Mouse (Mus musculus) limb, embryonic 11.5 days (tissue): ENCODE measurements at regions not wholly inside any gene's neighbourhood (a gene's known extent, or its start where the extent isn't known, plus 50 kb on each side); places are given as distances from the start of the nearest gene placed in this dataset.

Experiments
- ATAC-seq: fragments of 200-750 bp; cut with Nextera tagmentation; 2 replicates; pipeline ENCODE4 v1.8.0; 2017; ENCODE audit warnings: low read depth; ENCODE audit not compliant: insufficient number of reproducible peaks, low FRiP score, low TSS enrichment
- DNase-seq: peaks from one replicate; pipeline ENCODE4 v3.0.0-alpha.2; 2015; ENCODE audit warnings: low spot score
- H3K27ac ChIP-seq: fragments of 300-500 bp; sonication (generic); replicated peaks from 2 replicates; pipeline ENCODE4 v1.5.1; 2014; ENCODE audit warnings: low read depth, mild to moderate bottlenecking, low read length
- H3K27me3 ChIP-seq: fragments of 300-500 bp; sonication (generic); 2 replicates; pipeline ENCODE4 v1.6.1; 2014; ENCODE audit warnings: mild to moderate bottlenecking, low read length, mixed read lengths; ENCODE audit not compliant: control insufficient read depth, insufficient read depth
- H3K36me3 ChIP-seq: fragments of 300-500 bp; sonication (generic); 2 replicates; pipeline ENCODE4 v1.6.1; 2014; ENCODE audit warnings: mild to moderate bottlenecking, low read length, moderate library complexity, mixed read lengths; ENCODE audit not compliant: control insufficient read depth, insufficient read depth
- H3K4me1 ChIP-seq: fragments of 300-500 bp; sonication (generic); 2 replicates; pipeline ENCODE4 v1.6.1; 2014; ENCODE audit warnings: low read length, mixed read lengths; ENCODE audit not compliant: control insufficient read depth, insufficient read depth
- H3K4me2 ChIP-seq: fragments of 300-500 bp; sonication (generic); 2 replicates; pipeline ENCODE4 v1.6.1; 2014; ENCODE audit warnings: low read depth, mild to moderate bottlenecking, moderate library complexity; ENCODE audit not compliant: severe bottlenecking
- H3K4me3 ChIP-seq: fragments of 300-500 bp; sonication (generic); 2 replicates; pipeline ENCODE4 v1.5.1; 2014; ENCODE audit warnings: low read depth, low read length
- H3K9ac ChIP-seq: fragments of 300-500 bp; sonication (generic); 2 replicates; pipeline ENCODE4 v1.6.1; 2014; ENCODE audit warnings: mild to moderate bottlenecking, low read length
- H3K9me3 ChIP-seq: fragments of 300-500 bp; sonication (generic); 2 replicates; pipeline ENCODE4 v1.6.1; 2016; ENCODE audit warnings: low read length; ENCODE audit not compliant: control insufficient read depth
- whole genome bisulfite sequencing: fragments of 180-500 bp; shearing (Covaris S2); extraction: QIAGEN DNeasy Blood & Tissue Kit; methylation state at CpG from one replicate; pipeline ENCODE4 v1.1.7; 2014; 5-methylcytosine and 5-hydroxymethylcytosine counted together

DNA sequence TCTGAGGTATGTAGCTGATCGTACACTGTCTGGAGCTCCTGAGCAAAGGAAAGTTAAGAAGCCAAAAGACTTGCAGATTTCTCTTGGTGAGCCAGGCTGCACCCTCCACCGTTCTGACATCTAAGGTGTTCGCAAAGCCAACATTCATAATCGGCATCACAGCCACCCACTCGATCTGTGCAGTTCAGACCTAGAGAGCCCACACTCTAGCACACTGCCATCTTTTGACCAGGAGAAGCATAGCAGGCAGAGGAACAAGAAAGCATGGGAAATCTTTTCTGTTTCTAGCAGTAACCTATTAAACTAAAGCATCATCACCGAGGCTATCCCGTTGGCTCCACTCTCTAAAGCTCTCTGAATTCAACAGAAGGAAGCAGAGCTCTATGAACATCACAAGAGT, 59.2 kb downstream of the Areg start:
- H3K4me3 ChIP-seq = no peak overlapping the region
- WGBS = 60% methylated on average over 7 of the region's 7 CpGs
- H3K27ac ChIP-seq = no peak overlapping the region
- DNase-seq (peak; percentile 28), ATAC-seq (no peak)
- no peak overlapping the region for H3K9ac ChIP-seq
- H3K36me3 ChIP-seq = no peaks in the 10 kb centered on the region
- no peaks in the 10 kb centered on the region for H3K4me1 ChIP-seq
- no peak overlapping the region for H3K4me2 ChIP-seq
- no peaks in the 10 kb centered on the region for H3K9me3 ChIP-seq
- H3K27me3 ChIP-seq = no peaks in the 10 kb centered on the region

DNA sequence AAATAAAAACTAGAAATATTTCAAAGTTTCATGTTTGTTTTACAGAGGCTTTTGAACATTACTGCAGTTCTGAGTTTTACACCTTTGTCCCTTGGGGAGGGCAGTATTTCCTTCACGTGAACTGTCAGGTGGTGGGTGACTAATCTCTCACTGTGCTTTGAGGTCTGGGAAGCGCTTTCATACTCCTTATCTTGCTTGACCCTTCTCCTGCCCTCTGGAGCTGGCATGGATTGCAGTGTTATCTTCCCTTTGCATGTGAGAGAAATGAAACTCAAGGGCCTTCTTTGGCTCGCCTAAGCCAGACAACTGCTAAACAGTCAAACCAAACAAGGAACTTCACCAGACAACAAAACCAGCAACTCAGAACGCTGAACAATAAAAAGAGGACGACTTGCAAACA, 61.0 kb downstream of the Areg start:
- H3K4me3 ChIP-seq = no peak overlapping the region
- H3K27me3 ChIP-seq = no peaks in the 10 kb centered on the region
- ATAC-seq (no peak), DNase-seq (no peak)
- no peak overlapping the region for H3K27ac ChIP-seq
- no peaks in the 10 kb centered on the region for H3K36me3 ChIP-seq
- H3K9me3 ChIP-seq = no peaks in the 10 kb centered on the region
- H3K4me2 ChIP-seq = no peak overlapping the region
- WGBS = 40% methylated on average over 5 of the region's 5 CpGs
- H3K4me1 ChIP-seq = no peaks in the 10 kb centered on the region
- no peak overlapping the region for H3K9ac ChIP-seq

DNA sequence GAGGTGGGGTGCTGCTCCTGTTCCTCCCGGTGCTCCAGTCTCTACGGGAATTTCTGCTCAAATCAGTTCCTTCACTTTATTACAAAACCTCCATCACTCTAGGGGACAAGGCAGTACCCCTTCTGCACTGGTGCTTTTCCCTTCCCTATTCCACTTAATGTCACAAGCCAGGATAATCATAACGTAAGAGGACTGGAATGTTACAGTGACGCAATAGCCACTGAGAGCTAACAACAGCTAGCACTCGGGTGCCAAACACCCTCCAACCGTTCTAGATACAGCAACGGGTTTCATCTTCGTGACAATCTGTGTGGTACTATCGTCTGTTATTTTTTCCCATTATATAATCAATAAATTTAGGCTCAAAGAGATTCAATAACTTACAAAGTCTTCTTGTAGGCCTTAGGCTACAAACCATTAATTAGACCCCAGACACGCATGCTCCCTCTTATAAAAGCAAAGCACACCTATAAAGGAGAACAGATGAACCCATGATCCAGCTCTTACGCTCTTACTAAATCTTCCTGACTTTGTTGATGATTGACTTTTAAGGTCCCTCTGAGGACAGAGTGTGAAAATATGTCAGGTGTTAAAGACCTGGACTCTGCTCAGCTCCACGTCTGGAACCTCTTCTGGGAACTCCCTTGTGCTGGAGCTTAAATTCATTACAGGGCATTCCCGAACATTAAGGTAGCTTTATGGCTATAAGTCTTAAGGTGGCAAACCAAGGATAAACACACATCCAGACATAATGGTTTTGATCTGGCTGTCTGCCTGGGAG, 65.0 kb downstream of the Areg start:
- no peak overlapping the region for H3K27ac ChIP-seq
- no peak overlapping the region for H3K4me2 ChIP-seq
- H3K36me3 ChIP-seq = no peaks in the 10 kb centered on the region
- no peak overlapping the region for H3K4me3 ChIP-seq
- no peaks in the 10 kb centered on the region for H3K4me1 ChIP-seq
- no peaks in the 10 kb centered on the region for H3K9me3 ChIP-seq
- DNase-seq = no peak
- WGBS = 80% methylated on average over 13 of the region's 13 CpGs
- no peak overlapping the region for H3K9ac ChIP-seq
- no peaks in the 10 kb centered on the region for H3K27me3 ChIP-seq
- ATAC-seq = no peak

DNA sequence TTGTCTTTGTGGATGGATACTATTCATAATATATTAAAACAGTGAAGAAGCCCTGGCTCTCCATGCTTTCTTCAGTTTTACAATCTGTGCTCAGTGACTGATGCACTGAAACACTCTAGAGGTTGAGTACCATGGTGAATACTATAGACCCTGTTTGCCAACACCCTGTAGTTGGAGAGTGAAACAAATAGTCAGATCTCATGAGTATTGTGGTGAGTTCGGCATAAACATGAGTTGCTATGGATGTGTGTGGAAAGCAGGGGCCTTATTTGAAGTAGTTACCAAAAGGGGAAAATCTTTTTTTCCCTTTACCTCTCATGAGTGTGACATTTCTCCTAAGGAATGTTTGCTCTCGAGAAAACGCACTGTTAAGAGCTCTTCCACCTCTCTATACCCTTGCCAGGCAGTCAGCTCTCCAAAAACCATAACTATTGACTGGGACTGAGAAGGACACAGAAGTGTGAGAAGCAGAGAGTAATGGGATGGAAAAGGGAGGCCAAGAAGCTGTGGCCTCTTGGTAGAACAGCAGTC, 66.0 kb downstream of the Areg start:
- H3K4me2 ChIP-seq = no peak overlapping the region
- 90% methylated on average over 3 of the region's 3 CpGs for WGBS
- H3K27ac ChIP-seq = no peak overlapping the region
- DNase-seq (no peak), ATAC-seq (no peak)
- H3K27me3 ChIP-seq = no peaks in the 10 kb centered on the region
- H3K4me1 ChIP-seq = no peaks in the 10 kb centered on the region
- no peaks in the 10 kb centered on the region for H3K36me3 ChIP-seq
- H3K9me3 ChIP-seq = no peaks in the 10 kb centered on the region
- H3K4me3 ChIP-seq = no peak overlapping the region
- no peak overlapping the region for H3K9ac ChIP-seq

DNA sequence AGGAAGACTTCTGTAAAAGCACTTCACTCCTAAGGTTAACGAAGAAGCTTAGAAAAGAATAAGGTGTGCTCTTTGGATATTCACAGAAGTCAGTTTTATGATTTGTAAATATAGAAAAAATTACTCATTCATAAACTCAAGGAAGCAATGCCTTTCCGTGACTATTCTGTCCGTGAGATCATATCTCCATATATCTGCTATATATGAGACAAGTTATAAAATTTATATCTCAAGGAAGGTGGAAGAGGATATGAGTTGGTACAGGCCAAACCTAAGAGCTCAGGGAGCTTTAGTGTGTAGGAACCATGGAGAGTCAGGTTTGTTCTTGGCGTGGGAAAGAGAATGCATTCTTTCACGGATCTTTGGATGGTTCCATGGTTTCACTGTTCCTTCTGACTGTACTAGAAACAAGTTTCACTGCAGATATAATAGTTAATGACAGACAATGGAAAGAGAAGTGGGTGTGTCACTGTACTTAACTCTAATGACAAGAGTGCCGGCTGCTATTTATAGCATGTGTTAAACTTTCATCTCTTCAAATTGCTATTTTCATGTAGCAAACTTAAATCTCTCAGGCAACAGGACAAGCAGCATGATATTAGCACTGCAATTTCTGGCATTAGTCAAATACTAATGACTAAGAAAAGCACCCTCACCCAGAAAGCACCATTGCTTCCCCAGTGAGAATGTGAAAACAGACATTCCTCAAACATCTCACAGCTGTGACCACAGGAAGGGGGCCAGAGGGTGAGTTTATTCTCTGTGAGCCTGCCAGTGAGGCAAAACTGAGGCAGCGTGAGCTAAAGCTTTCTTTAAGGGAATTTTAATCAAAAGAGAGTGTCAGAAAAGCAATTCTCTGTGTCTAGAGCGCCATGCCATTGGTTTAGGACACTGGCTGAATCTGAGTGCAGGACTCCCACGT, 67.4 kb downstream of the Areg start:
- Histone ChIP-seq H3K27me3 (no peaks in the 10 kb centered on the region), H3K4me2 (no peak overlapping the region), H3K9me3 (no peaks in the 10 kb centered on the region), H3K4me1 (no peaks in the 10 kb centered on the region), H3K9ac (no peak overlapping the region), H3K4me3 (no peak overlapping the region), H3K27ac (no peak overlapping the region), H3K36me3 (no peaks in the 10 kb centered on the region)
- ATAC-seq = no peak
- DNase-seq = no peak
- WGBS = 86% methylated on average over 9 of the region's 9 CpGs

DNA sequence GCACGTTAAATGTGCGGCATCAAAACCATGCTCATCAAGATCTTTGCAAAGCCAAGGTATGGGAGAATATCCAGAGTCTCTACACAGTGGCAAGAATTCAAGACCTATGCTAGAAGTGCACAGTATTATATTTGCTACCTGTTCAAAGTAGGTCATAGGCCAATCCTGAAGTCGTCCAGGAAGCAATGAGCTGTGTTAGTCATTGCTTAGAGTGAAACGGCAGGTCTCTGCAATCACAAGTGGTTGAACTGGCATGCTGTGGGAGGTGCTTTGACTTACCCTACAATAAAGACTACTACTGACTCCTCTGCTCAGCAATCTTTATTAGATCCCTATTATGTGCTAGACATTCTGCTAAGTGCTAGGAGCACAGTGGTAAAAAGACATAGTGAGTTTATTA, 80.8 kb downstream of the Areg start:
- Histone ChIP-seq H3K4me1 (no peaks in the 10 kb centered on the region), H3K27ac (no peak overlapping the region), H3K4me3 (no peak overlapping the region), H3K36me3 (no peaks in the 10 kb centered on the region), H3K4me2 (no peak overlapping the region), H3K27me3 (no peaks in the 10 kb centered on the region), H3K9me3 (no peaks in the 10 kb centered on the region), H3K9ac (no peak overlapping the region)
- DNase-seq (no peak), ATAC-seq (no peak)
- 84% methylated on average over 4 of the region's 4 CpGs for WGBS

DNA sequence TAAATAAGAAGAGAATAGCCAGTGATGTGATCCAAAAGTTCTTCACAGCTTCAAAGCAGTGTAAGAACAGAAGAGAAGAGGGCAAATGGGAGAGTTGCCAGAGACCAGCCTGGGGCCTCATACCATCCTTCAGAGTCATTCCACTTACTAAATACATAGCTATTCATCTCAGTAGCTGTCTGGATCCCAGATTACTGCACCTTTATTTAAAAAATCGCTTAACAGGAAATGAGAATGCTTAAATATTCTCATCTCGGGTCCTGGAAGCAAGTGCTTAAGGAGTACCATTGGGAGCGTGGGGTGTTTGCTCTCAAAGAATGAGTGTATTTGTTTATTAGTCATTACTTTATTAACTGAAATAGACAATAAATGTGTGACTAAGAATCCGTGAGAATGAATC, 102.3 kb downstream of the Areg start:
- Histone ChIP-seq H3K27ac (no peak overlapping the region), H3K4me2 (no peak overlapping the region), H3K9me3 (no peaks in the 10 kb centered on the region), H3K36me3 (no peaks in the 10 kb centered on the region), H3K9ac (no peak overlapping the region), H3K4me1 (no peaks in the 10 kb centered on the region), H3K4me3 (no peak overlapping the region), H3K27me3 (no peaks in the 10 kb centered on the region)
- no peak for ATAC-seq
- no peak for DNase-seq
- WGBS = 75% methylated on average over 4 of the region's 4 CpGs

DNA sequence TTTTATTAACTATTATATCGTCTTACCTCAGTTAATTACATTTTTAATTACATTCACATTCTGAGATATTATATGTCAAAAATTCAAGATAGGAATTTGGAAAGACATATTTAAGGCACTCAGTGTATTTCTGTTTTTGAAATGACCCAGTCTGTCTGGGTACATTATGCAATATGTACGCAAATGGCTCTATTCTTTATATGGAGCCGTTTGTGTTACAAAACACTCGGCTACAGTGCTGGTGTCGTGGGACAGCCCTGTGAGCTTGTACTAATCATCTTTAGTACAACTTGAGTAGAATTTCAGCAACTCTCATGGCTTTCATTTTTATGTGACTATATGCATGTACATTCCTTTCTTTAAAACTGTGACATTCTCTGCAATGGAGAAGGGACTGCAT, 108.0 kb downstream of the Areg start:
- Histone ChIP-seq H3K27ac (no peak overlapping the region), H3K9me3 (no peaks in the 10 kb centered on the region), H3K4me1 (no peaks in the 10 kb centered on the region), H3K27me3 (no peaks in the 10 kb centered on the region), H3K4me3 (no peak overlapping the region), H3K9ac (no peak overlapping the region), H3K4me2 (no peak overlapping the region), H3K36me3 (no peaks in the 10 kb centered on the region)
- DNase-seq = no peak
- no peak for ATAC-seq
- WGBS = 94% methylated on average over 5 of the region's 5 CpGs
